Mouse (Mus musculus) liver, embryonic 14.5 days (tissue): ENCODE data around the gene Gm5580. TPM values are rescaled to one million over a fixed set of nuclear protein-coding genes. Genes with fewer than 3 reads are reported as not detected.
"Not testable (repeated sequence)": the region's sequence is repeated elsewhere in the genome, so short reads cannot be mapped to it uniquely, and the experiment has no call there.

Experiments used
- ATAC-seq: fragments of 200-750 bp; cut with Nextera tagmentation; 2 replicates; pipeline ENCODE4 v1.8.0; 2017; ENCODE audit warnings: moderate number of reproducible peaks, mild to moderate bottlenecking, moderate library complexity; ENCODE audit not compliant: insufficient read depth
- DNase-seq, 3 experiments: peaks; one replicate each; pipeline ENCODE4 v3.0.0-alpha.2; 2012 to 2013; ENCODE audit warnings: low read depth in 3 of 3, low spot score in 3 of 3
- H3K27ac ChIP-seq: fragments of 300-500 bp; sonication (generic); 2 replicates; pipeline ENCODE4 v1.5.1; 2014; ENCODE audit warnings: moderate library complexity, mild to moderate bottlenecking, control low read depth, inconsistent platforms
- H3K27me3 ChIP-seq: fragments of 300-500 bp; sonication (generic); 2 replicates; pipeline ENCODE4 v1.6.1; 2014; ENCODE audit warnings: mild to moderate bottlenecking, low read length, moderate library complexity; ENCODE audit not compliant: control insufficient read depth, insufficient read depth
- H3K36me3 ChIP-seq: fragments of 300-500 bp; sonication (generic); replicated peaks from 2 replicates; pipeline ENCODE4 v1.6.1; 2014; ENCODE audit warnings: low read depth; ENCODE audit not compliant: control insufficient read depth, insufficient read depth
- H3K4me1 ChIP-seq, 2 experiments: fragments of 200-500 bp in 1 of 2; fragments of 300-500 bp in 1 of 2; sonication (generic) in 1 of 2; replicated peaks; 2 replicates each; pipeline ENCODE4 v1.6.1; 2012 to 2014; ENCODE audit warnings: antibody characterized with exemption in 1 of 2, inconsistent platforms in 1 of 2, low read length in 1 of 2; ENCODE audit not compliant: control insufficient read depth in 2 of 2, insufficient read depth in 2 of 2
- H3K4me2 ChIP-seq: fragments of 300-500 bp; sonication (generic); 2 replicates; pipeline ENCODE4 v1.6.1; 2014; ENCODE audit warnings: low read depth, mild to moderate bottlenecking, control low read depth, moderate library complexity
- H3K4me3 ChIP-seq, 2 experiments: fragments of 200-500 bp in 1 of 2; fragments of 300-500 bp in 1 of 2; sonication (generic) in 1 of 2; 2 replicates each; pipeline ENCODE4 v1.5.1; 2012 to 2014; ENCODE audit warnings: low read depth in 2 of 2, low read length in 2 of 2, mild to moderate bottlenecking in 2 of 2, control low read depth in 1 of 2, inconsistent platforms in 1 of 2, moderate library complexity in 1 of 2; ENCODE audit not compliant: insufficient read depth in 1 of 2
- H3K9ac ChIP-seq: fragments of 300-500 bp; sonication (generic); replicated peaks from 2 replicates; pipeline ENCODE4 v1.6.1; 2014; ENCODE audit warnings: mild to moderate bottlenecking, control low read depth, moderate library complexity
- H3K9me3 ChIP-seq: fragments of 300-500 bp; sonication (generic); 2 replicates; pipeline ENCODE4 v1.6.1; 2016; ENCODE audit warnings: low read length, mixed read lengths; ENCODE audit not compliant: control insufficient read depth
- CTCF ChIP-seq: IDR thresholded peaks from 2 replicates; pipeline ENCODE4 v1.5.1; 2016; ENCODE audit warnings: antibody characterized with exemption, low read depth, control low read depth
- EP300 ChIP-seq: IDR thresholded peaks from 2 replicates; pipeline ENCODE4 v1.6.1; 2016; ENCODE audit warnings: antibody characterized with exemption, low read depth
- WGBS: fragments of 180-500 bp; shearing (Covaris S2); extraction: QIAGEN DNeasy Blood & Tissue Kit; methylation state at CpG from one replicate; pipeline ENCODE4 v1.1.7; 2014; ENCODE audit not compliant: insufficient replicate concordance; 5-methylcytosine and 5-hydroxymethylcytosine counted together
- polyA plus RNA-seq, 2 experiments: library from polyadenylated mRNA; depleted of rRNA in 1 of 2; stranded (reverse) in 1 of 2; unstranded in 1 of 2; fragments of >200 nt; fragmentation: Nextera tagmentation in 1 of 2; extraction: Ambion mirVana in 1 of 2; gene quantifications; 2 replicates each; pipeline versions ENCODE4 v1.2.1 to v1.2.3; 2012 to 2014

Gm5580 gene
- 0.04 TPM in 1 of 2 replicates, not detected in the other for polyA plus RNA-seq (2012; rRNA removed)
- 0.19 and 0.21 TPM in 2 replicates for polyA plus RNA-seq (2014; fragmentation: Nextera tagmentation; extraction: Ambion mirVana)

GRCm38 (mm10) chr6:116550841-116551240 lies at the start of gene Gm5580:
TSS of gene Gm5580 (plus strand) at chr6:116551141.
- H3K9me3 ChIP-seq, DNase-seq, H3K36me3 ChIP-seq, H3K9ac ChIP-seq, H3K4me1 ChIP-seq, H3K27ac ChIP-seq, H3K4me2 ChIP-seq, H3K27me3 ChIP-seq, ATAC-seq, H3K4me3 ChIP-seq: not testable (repeated sequence)
- 85% methylated on average over 11 of the region's 11 CpGs for WGBS

- not testable (repeated sequence) for H3K36me3 ChIP-seq, H3K4me2 ChIP-seq, H3K9me3 ChIP-seq, DNase-seq, H3K27me3 ChIP-seq, ATAC-seq, H3K9ac ChIP-seq, H3K4me3 ChIP-seq, H3K27ac ChIP-seq, H3K4me1 ChIP-seq
- 71% methylated on average over 19 of the region's 20 CpGs for WGBS
Observed at GRCm38 (mm10) chr6:116506302-116507003, 44.5 kb upstream of the Gm5580 start, which contains the start of gene Olfr212. TSS of gene Olfr212 (plus strand) at chr6:116506516.

GRCm38 (mm10) chr6:116514832-116515231 lies 36.1 kb upstream of the Gm5580 start:
- ATAC-seq, result no peak
- no peak for DNase-seq
- no peaks in the 10 kb centered on the region for H3K36me3 ChIP-seq
- no peak overlapping the region for H3K9ac ChIP-seq
- no peak for TF ChIP-seq EP300
- no peak for TF ChIP-seq CTCF
- H3K27ac ChIP-seq, result no peak overlapping the region
- no peaks in the 10 kb centered on the region for H3K4me1 ChIP-seq
- no peak overlapping the region for H3K4me2 ChIP-seq
- no peaks in the 10 kb centered on the region for H3K27me3 ChIP-seq
- H3K9me3 ChIP-seq, result no peaks in the 10 kb centered on the region
- no peak overlapping the region for H3K4me3 ChIP-seq

- ATAC-seq, result no peak
- H3K4me3 ChIP-seq, result no peak within 1 kb of the TSS
- no peak within 1 kb of the TSS for H3K9ac ChIP-seq
- no peaks in the 10 kb centered on the region for H3K4me1 ChIP-seq
- no peaks in the 10 kb centered on the region for H3K27me3 ChIP-seq
- H3K9me3 ChIP-seq, result no peaks in the 10 kb centered on the region
- TF ChIP-seq EP300 (no peak), CTCF (no peak)
- H3K36me3 ChIP-seq, result no peaks in the 10 kb centered on the region
- H3K4me2 ChIP-seq, result no peak within 1 kb of the TSS
- no peak within 1 kb of the TSS for H3K27ac ChIP-seq
- 39% methylated on average over 1 of the region's 1 CpGs for WGBS
- DNase-seq, result no peak
Observed at GRCm38 (mm10) chr6:116538156-116538555, 12.8 kb upstream of the Gm5580 start, which contains the start of gene Olfr213. TSS of gene Olfr213 (plus strand) at chr6:116538456.

- TF ChIP-seq CTCF (no peak), EP300 (no peak)
- no peaks in the 10 kb centered on the region for H3K27me3 ChIP-seq
- ATAC-seq, result no peak
- no peak overlapping the region for H3K9ac ChIP-seq
- WGBS, result 34% methylated on average over 2 of the region's 2 CpGs
- no peaks in the 10 kb centered on the region for H3K36me3 ChIP-seq
- no peak overlapping the region for H3K4me3 ChIP-seq
- H3K27ac ChIP-seq, result no peak overlapping the region
- no peaks in the 10 kb centered on the region for H3K4me1 ChIP-seq
- DNase-seq, result no peak
- H3K9me3 ChIP-seq, result no peaks in the 10 kb centered on the region
- H3K4me2 ChIP-seq, result no peak overlapping the region
Observed at GRCm38 (mm10) chr6:116542500-116542899, 8.4 kb upstream of the Gm5580 start.
